Mouse (Mus musculus) hindlimb bud, embryonic 11.5 days (tissue): ENCODE measurements around the gene Dnajc6.

Experiments
- DNase-seq: peaks from one replicate; pipeline ENCODE4 v3.0.0-alpha.2; 2012; ENCODE audit warnings: low read depth, low spot score; ENCODE audit errors: extremely low spot score

Gene Dnajc6

DNA sequence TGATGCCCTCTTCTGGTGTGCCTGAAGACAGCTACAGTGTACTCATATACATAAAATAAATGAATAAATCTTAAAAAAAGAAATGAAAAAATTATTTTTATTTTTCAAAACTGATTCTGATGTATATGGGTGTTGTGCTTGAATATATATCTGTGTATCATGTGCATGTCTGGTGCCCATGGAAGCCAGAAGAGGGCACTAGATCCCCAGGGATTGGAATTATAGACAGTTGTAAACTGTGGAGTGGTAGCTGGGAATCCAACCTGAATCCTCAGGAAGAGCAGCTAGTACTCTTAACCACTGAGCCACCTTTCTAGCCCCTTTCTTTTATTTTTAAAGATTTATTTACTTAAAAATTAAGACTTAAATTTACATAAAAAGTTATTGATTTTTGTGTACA, 9.9 kb downstream of the Dnajc6 start:
- DNase-seq = no peak

DNA sequence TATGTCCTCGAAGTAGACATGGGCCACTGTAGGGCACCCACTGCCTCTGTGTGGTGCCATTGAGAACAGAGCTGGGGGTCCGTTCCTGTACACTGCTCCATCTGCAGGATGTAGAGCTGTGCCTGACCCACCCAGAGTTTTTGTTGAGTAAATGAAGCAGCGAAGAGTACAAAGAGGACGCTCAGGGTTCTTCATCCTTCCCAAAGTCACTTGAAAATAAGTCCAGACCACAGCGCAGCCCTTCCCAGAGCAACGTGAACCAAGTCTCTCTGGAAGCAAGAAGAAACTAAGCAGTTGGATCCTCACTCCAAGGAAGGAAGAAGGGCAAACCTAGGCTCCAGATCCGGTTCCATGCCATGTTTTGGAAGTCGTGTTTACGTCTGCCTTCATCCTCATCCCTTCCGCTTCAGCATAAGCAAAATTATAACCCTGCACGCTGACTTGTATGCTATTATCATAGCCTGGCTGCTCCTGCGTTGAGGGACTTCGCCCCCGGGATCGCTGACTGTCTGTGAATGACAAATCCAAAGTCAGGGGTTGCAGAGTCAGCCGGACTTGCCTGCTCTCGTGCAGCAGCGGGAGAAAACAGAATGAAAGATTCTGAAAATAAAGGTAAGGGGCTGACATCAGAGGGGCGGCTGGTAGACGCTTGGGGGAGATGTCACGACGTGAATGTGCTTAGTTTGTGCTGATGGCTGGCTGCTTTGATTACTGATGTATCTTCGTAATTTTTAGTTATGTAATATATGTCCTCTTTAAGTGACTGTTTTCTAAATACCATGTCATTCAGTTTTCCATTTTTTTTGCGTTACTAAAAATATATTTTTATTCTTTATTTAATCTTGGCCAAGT, 11.3 kb downstream of the Dnajc6 start:
- peak; percentile 35 for DNase-seq

DNA sequence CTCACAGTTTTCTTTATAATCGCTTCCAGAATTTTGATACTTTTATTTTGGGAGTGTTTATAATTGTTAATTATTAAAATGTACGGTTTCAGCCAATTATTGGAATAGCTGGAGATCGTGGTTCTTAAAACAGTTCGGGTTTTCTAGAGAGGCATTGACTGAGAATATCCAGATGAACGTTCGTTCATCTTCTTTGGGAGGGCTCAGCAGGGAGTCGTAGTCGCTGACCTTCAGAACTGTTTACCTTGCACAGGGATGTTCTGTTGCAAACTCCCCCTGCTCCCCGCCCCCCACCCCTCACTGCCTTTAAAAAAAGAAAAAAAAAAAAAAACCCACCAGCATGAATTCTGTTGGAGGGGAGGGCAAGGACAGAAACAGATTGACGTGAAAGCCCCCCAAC, 12.0 kb downstream of the Dnajc6 start:
- DNase-seq = no peak

DNA sequence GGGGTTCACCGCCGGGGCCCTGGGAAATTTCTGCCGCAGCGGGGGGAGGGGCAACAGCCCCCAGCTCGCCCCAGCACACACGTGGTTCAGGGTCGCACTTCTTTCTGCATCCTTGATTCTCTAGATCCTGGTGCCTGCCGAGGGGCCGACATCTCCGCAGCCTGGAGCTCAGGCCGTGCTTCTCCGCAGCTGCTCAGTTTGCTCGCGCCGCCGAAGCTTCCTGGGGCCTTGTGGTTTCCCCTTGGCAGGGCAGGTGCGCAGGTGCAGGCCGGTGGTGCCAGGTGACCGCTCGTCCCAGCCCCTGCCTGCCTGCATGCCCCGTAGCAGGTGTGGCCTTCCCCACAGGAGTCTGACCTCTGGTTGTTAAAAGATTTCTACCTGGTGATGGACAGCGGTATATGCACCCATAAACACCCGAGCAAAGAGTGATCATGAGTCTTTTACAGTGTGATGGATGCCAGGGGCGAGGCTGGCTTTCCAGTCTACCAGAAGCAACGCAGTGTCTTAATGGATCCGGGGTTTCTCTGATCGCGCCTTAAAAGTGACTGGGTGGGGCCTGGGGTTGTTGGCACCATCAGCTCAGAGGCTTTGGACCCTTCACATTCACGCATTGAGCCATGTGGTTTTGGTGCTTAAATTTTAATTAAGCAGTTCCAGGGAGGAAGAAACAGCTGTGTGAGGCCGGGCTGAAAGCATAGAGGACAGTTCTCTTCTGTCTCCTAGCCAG, 12.6 kb downstream of the Dnajc6 start:
- DNase-seq = no peak

DNA sequence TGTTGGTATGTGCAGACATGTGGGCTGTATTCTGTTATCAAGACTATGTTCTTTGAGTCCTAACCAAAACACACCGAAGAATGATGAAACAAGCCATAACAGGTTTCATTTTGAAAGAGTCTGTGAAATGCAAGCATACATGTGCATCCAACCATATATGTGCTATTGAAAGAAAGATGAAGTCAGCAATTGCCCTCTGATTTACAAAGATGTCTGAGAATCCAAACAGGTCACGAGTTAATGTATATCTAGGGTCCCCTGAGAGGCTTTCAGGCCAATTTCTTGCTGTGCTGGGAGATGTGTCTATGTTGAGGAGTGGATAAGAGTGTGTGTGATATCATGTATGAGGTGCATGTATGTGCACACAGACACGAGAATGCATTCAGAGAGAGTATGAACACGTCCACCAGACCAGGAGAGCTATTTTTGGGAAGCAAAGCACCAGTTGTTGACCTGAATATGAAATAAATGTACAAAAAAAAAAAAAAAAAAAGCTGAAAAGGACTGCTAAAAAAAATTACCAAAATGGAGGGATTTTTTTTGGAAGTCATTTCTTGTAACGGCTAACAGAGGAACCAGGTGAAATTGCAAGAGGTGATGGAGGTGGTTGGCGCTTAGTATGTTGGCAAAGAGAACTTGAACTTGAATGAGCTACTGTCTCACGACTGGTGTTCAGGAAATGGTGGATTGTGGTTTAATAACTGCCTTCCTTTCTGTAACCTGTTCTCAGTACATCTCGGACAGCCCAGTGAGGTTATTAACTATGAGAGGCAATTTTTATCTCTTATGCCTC, 13.9 kb downstream of the Dnajc6 start:
- no peak for DNase-seq

- no peak for DNase-seq
Measured at GRCm38 (mm10) chr4:101510904-101511210, 14.4 kb downstream of the Dnajc6 start.

DNA sequence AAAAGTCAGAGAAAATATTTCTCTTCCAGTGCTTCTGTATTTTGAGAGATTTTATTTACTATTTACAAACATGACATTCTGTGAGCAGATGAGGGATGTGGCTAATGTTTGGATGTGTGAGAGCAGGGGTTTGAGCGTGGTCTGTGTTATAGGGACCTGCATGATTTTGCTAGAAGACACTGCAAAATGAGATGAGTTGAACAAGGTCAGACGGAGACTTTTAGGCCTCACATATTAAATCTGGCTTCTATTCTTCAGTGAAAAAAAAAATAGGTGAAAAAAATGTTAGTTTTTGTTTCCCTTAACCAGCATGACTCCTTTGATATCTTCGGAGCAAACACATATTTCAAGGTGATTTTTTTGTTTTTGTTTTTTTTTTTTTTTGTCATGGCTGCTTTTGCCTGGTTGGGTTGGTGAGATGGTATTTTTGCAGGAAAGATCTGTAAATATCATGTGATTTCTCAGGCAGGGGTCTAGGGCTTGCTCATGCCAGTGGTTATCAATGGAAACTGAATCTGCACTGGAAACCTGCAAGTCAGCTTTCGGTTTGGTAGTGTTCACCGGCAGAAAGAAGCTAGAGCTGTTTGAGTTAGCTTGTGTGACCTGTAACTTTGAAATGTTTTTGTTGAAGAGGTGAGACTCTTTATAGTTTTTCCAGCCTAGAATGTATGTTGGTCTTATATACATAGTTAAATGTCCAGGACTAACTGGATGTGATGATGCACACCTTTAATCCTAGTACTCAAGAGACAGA, 15.5 kb downstream of the Dnajc6 start:
- no peak for DNase-seq

DNA sequence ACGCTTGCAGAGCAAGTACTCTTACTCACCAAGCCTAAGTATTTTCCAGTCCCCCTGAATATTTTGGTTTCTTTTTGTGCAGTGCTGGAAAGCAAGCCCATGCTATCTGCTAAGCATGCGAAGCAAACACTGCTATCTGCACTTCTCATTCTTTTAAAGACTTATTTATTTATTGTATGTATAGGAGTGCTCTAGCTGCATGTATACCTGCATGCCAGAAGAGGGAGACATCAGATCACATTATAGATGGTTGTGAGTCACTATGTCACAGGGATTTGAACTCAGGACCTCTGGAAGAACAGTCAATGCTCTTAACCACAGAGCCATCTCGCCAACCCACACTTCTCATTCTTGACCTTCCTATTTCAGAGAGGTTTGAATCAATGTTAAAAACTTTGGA, 16.8 kb downstream of the Dnajc6 start:
- DNase-seq = no peak

DNA sequence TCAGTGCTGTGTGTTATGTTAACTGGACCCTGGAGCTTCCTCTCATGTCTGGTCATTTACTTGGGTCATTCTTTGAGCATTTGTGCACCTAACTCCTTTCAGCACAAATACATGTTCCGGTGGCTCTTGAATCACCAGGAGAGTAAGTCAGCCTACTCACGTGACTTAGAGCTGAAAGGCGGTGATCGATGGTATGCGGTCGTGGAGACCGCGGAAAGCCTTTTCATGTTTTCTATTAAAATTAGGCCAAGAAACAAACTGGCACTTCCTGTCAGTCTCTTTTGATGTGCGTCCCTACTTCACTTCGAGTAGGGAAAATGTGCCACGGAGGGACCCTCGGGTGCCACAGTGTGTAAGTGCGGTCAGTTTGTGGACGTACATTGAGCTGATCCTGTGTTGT, 19.4 kb downstream of the Dnajc6 start:
- no peak for DNase-seq

DNA sequence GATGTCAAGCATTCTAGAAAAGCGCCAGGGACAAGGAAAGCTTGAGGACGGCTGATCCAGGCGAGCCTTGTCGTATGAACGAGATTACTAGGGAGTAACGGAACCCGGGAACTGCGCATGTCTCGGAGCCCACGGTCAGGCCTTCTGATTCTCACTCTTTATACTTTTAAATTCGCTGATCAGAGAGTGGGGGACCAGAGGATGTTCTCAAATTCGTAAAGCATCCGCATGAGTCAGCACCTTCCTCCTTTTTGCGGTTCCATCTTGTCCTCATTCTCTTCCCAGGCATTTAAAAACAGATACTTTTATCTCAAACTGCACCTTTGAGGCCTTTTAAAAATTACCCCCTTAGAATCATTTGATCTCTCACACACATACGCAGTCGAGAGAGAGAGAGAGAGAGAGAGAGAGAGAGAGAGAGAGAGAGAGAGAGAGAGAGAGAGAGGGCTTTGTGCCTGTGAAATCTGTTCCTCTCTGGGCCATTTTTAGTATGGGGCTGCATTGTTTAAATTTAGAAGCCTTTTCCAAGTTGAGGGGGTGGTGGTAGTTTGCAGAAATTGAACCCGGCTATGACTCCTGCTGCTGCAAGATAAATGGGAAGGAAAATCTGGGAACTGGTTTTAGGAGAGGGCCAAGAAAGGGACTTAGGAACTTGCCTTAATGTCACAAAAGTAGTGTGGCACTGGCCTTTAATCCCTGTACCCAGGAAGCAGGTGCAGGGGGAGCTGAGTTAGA, 20.2 kb downstream of the Dnajc6 start:
- no peak for DNase-seq

DNA sequence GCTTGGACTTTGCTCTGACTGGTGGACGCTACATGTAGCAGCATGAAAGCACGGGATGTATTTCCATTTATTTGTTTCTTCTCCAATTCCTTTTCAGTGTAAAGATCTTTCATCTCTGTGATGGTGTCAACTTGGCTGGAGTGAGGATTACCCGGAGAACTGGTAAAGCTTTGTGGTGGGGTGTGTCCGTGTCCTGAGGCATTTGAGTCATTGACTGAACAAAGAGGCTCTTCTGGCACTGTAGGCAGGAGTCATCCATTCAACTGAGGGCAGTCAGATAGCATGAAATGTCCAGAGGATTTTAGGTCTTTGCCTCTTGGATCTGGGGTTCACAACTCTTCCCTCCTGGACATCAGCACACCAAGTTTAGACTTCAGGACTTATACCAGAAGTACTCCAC, 35.5 kb downstream of the Dnajc6 start:
- no peak for DNase-seq

- no peak for DNase-seq
Measured at GRCm38 (mm10) chr4:101540516-101540915, 44.1 kb downstream of the Dnajc6 start.

DNA sequence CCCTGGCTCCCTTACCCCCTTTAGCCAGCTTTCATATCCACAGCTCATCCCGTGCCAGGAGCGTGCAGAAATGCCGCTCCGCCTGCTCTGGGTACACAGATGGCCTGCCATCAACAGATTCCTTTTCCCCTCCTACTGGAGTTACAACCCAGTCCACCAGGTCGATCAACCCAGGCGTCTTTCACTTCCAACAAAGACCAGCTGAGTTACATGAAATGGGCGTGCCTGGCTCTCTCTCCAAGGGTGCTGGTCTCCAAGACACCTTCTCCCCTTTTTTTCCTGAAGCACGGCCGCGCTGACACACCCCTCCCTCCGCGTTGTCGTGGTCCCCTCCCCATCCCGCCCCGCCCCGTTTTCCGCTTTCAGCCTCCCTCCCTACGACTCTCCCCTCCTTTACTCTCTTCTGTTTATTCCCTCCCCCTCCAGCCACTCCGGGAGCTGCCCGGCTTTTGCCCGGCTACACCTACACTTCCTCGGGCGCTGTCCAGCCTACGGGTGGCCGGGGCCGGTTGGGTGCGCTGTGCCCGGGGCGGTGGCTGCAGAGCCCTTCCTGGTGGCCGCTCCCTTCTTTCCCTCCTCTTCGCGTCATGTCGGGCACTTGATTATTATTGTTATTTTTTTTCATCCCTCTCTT, 53.6 kb downstream of the Dnajc6 start:
- DNase-seq = no peak

DNA sequence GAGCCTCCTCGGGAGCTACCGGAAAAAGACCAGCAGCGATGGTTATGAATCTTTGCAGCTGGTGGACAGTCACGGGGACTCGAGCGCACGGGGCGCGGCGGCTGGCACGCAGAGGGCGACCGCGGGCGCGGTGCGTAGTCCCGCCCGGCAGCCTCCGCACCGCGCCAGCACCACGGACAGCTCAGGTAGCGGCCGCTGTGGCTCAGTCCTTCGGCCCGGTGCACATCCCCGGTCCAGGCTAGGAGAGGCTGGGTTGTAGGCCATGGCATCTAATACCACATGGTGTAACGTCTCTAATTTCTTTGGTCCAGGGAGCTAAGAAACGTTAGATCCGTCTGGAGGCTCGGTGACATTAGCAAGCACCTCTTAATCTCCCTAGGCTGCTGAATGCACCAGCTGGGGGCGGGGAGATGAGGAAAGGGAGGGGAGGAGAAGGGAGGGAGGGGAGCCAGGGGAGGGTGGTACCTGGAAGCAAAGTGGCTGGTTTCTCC, 54.3 kb downstream of the Dnajc6 start:
- DNase-seq = no peak

- DNase-seq = no peak
Measured at GRCm38 (mm10) chr4:101551425-101551824, 55.0 kb downstream of the Dnajc6 start.

- no peak for DNase-seq
Measured at GRCm38 (mm10) chr4:101552372-101552771, 55.9 kb downstream of the Dnajc6 start.

DNA sequence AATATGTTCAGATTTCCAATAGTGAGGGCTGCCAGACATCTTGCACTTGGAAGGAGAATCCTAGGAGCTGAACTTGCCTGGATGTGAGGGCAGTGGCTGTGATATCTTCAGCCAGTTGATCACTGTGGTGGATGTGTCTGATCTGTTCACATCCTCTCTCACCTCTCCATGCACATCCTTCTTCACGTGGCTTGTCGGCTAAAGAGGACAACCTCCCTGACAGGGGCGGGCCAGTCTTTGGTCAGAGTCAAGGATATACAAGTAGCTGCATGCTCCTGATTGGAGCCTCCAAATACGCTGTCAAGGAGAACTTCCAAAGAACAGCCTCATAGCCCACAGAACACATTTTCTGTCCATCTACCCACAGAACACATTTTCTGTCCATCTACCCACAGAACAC, 58.6 kb downstream of the Dnajc6 start:
- DNase-seq = no peak

DNA sequence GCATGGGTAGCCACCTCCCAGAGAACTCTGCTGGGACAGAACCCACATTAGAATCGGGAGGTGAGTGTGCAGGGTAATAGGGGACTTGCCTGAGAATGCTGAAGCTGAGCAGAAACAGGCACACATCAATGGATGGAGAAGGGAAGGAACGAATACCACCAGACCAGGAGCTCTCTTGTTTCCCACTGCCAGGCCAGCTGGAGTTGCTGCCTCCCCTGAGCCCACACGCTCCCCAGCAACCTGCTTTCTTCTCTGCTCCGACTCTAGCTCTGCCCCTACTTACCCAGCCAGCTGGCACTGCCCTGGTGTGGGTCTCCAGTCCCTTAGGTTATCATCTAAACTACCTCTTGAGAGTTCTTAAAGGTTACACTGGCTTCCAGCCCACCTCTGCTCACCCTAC, 63.7 kb downstream of the Dnajc6 start:
- DNase-seq = no peak

- no peak for DNase-seq
Measured at GRCm38 (mm10) chr4:101562836-101563235, 66.4 kb downstream of the Dnajc6 start.

DNA sequence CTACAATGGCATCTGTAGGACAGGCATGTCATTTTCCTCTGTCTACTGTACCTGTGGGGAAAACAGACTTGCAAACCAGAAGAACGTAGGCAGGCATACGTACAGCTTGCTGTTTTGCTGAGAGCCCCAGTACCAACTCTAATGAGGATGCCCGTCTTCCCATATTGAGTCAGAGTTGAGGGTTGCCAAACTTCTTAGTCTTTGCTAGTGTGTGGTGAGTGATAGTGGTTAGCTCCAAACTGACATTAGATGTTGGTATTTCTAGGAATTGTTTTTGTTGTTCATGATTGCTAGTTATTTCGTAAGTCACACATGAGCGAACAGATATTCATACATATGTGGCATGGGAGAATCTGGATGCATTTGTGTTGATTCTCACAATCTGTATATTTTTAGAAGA, 67.2 kb downstream of the Dnajc6 start:
- DNase-seq = no peak
